Mouse (Mus musculus) embryonic fibroblast, embryonic 13.5 days (primary cell): ENCODE measurements around the gene Gfer.

Source experiments
- CTCF ChIP-seq: IDR thresholded peaks from 2 replicates; pipeline ENCODE4 v1.5.1; 2011; ENCODE audit warnings: mild to moderate bottlenecking, control low read depth, low read length, moderate library complexity, borderline replicate concordance; ENCODE audit not compliant: insufficient read depth
- POLR2A ChIP-seq: IDR thresholded peaks from 2 replicates; pipeline ENCODE4 v1.6.1; 2011; ENCODE audit warnings: low read depth, mild to moderate bottlenecking, control low read depth, low read length, moderate library complexity

DNA sequence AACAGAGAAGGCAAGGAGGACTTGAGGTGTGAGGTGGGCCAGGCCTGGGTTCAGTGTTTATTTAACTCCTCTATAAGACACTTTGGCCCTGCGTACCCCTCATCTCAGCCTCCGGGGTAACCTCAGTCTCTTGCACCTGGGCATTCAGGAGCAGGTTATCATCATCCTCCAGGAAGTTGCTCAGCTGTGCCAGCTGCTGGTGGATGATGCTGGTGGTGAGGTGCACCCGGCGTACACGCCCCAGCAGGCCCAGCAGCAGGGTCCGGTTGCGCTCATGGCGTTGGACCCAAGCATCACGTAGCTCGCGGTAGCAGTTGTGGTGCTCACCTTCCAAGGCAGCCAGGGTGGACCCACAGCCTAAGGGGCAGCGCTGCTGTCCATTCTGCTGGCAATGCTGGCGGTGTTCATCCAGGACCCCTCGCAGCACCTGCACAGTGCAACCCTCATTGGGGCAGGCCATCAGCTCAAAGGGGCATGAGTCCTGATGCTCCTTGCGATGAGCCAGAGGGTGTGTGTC lies 20.3 kb upstream of the Gfer start:
- TF ChIP-seq POLR2A (no peak), CTCF (no peak)
